Mouse (Mus musculus) monocyte, adult 59 days (primary cell): Measurements from ENCODE around the gene Gpr37. TPM values are rescaled to one million over a fixed set of nuclear protein-coding genes. Genes with fewer than 3 reads are reported as not detected.

Experiments
- total RNA-seq, 2 experiments: library from RNA; stranded (reverse); gene quantifications; one replicate each; pipeline ENCODE4 v1.2.4; 2023

Gene Gpr37
- total RNA-seq = not detected

GRCm38 (mm10) chr6:25690629-25691028, at the start of gene Gpr37:
TSS of gene Gpr37 (minus strand) at chr6:25690729.

Other genes starting within 250 kb of the Gpr37 start
- 10 to 100 TPM; 14.6 to 19.2 TPM for gene Pot1a, start 118.5 kb upstream of the Gpr37 start, total RNA-seq